Mouse (Mus musculus): ENCODE measurements around the gene Rgs5.

Gene Rgs5

DNA sequence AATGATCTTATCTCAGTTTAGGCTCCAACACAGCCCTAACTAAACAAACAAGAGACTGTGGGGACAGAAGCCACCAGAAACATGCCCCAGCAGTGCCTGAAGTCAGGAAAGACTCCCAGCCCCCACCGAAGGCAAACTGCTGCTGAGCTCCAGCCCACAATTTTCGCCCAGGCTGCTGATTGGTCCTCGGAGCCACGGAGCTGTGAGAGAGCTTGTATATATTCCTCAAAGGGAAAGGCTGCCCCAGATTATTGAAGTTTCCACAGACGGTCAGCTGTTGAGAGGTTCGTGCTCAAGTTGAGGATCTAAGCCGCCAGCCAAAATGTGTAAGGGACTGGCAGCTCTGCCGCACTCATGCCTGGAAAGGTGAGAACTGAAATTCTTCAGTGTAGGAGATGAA, at the start of gene Rgs5:
Rgs5 (plus strand) TSS at position 246 of the 400 bp plus-strand sequence.
- in situ Hi-C loops (cut with MboI, MseI): no loop called here

DNA sequence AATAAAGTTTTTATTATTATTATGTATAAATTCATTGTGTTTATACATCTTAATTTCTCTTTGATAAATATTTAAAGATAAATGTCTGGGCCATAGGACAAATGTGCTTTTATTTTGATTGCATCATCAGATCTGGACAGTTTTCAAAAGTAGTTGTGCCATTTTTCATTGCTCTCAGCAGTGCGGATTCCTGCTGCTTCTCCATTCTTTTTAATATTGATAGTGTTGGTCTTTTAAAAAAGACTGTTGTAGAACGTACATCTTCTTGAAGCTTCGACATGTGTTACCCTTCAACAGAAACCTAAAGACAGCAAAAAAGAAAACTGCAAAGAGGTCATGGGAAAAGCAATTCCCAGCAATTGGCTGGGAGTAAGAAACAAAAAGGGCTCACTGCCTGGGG, 49.1 kb upstream of the Rgs5 start:
- in situ Hi-C loops (cut with MboI, MseI): loop anchor here (10.0 kb wide), 2 partner anchors 239 to 691 kb away; no protein-coding TSS in a partner anchor

DNA sequence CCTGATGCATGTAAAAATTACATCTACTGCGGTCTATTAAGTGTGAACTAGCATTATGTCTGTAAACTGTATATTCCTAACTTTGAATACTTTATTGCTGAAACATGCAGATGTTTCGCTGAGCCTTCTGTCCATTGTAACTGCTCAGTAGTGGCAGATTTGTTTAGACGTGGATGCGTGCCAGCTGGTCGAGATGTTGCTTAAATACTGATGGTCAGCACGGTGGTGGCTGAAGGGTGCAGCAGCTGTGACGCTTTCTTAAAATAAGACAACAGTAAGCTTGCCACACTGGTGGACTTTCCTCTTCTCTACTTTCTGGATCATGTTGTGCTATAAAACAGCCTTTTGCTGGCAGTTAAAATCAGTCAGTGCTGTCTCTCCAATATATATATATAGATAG, 25.6 kb upstream of the Rgs5 start:
- in situ Hi-C loops (cut with MboI, MseI): no loop called here

DNA sequence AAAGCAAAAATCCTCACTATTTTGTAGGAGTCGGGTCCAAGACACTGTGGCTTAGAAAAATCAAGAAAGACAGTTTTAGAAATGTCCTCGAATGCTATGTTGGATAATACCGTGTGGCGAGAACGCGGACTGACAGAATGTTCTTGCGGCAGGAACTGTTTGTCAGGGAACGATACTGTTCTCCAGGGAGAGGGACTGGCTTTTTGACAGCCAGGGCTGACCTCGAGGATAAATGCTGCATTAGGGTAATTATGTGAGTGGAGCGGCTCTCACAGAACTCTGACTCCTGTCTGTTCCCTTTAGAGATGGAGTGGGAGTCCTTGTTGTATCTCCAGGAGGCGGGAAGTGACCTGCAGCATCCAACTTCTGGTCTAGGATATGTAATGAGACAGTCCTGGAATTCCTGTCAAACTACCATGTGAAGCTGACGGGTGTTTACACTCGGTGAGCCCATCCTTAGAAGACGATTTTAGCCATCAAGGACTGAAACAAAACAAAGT, 18.0 kb upstream of the Rgs5 start:
- in situ Hi-C loops (cut with MboI, MseI): no loop called here

DNA sequence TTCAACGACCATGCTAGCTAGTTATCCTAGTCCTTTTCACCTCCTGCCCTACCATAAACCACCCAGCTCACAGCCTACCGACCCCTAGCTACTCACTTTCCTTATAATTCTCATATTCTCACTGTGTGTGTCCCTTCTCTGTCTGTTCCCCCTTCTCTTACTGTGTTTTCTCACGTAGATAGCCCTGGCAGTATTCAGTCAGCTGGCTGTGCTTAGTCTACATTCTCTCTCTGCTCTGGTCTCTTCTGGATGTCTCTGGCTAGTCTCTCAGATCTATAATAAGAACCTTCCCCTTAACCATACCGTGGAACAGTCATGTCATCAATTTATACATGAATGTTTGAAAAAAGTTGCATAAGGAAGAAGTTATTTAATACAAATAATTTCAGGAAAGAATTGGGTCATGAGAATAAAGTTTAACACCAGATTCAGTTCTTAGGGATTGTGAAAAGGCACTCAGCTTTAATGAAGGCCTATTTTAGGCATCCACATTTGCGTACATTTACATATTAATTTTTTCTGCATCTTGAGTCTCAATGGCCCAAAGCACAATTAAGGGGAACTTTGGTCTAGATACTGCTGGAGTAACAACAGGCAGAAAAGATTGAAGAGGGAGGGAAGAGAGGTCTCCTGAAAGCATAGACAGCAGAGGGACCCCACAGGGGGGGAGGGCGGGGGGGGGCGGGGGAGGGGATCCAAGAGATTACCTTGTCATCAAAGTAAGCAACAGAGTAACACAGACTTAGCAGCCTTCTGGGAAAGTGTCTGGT, 10.2 kb upstream of the Rgs5 start:
- in situ Hi-C loops (cut with MboI, MseI): no loop called here

DNA sequence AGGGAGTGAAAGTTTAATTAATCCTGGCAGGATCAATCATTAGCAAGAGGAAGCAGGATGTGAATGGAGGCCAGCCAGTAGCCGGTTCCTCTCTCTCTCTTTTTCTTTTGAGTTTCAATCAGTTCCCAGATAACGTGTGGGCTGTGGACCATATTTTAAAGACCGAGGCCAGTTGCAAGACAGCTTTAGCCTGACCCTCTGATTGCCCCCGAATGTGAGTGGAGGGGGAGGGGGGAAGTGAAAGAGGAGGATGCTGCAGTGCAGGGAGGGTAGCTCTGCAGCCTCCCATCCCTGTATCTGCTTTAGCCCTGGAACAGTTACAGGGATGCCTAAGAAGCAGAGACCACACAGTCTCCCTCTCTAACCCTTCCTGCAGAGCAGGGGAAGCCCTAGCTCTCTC, 4.2 kb downstream of the Rgs5 start:
- in situ Hi-C loops (cut with MboI, MseI): no loop called here

DNA sequence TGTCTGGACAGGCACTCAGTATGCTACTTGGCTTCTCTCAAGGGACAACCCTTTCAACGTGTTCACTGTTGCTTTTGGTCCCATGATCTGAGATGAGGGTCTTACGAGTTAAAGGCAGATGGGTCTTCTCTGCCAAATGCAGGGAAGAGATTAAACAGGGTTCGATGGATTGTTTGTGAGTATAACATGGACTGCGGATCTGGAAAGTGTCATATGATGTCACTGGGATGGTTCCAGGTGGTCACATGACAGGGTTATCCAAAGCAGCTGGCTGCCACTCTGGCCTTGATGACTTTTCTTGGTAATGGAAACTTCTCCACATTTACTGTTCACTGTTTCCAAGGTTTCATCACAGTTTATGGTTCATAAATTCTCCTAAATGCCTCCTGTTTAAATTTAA, 12.0 kb downstream of the Rgs5 start:
- in situ Hi-C loops (cut with MboI, MseI): no loop called here

DNA sequence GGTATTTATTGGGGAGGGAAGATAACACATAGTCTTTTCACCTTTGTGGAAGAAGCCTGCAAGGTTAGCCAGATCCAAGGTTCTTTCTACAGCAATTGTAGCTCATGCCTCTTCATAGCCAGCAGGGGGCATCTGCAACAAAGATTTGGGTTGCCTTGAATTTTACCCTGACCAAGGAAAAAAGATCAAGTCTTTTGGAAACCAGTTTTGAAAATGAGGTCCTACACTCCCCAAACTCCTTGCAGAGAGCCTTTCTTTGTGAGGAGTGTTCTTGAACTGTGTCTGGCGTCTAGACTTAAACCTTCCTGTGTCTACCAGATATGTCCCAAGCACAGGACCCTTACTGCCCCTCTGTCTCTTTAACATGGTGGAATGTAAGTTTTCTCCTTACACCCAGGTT, 15.4 kb downstream of the Rgs5 start:
- in situ Hi-C loops (cut with MboI, MseI): loop anchor here (10.0 kb wide), 1 partner anchor 264 kb away; no protein-coding TSS in a partner anchor

DNA sequence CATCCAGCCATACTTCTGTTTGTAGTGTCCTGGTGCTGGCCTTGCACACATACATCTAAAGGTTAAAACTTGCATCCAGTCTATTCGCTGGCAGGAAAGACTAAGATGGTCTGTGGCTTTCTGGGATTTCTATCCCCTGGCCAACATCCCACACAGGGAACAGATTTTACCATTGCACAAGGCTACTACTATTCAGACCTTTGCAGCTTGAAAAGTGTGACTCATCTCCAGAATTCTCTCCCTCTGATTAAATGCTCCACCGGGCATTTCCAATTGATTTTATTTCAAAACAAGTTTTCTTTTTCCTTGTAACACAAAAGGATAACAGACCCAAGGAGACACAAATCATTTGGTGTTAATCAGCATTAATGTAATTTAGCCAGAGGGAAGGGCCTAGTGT, 16.5 kb downstream of the Rgs5 start:
- in situ Hi-C loops (cut with MboI, MseI): loop anchor here (10.0 kb wide), 1 partner anchor 263 kb away; no protein-coding TSS in a partner anchor

DNA sequence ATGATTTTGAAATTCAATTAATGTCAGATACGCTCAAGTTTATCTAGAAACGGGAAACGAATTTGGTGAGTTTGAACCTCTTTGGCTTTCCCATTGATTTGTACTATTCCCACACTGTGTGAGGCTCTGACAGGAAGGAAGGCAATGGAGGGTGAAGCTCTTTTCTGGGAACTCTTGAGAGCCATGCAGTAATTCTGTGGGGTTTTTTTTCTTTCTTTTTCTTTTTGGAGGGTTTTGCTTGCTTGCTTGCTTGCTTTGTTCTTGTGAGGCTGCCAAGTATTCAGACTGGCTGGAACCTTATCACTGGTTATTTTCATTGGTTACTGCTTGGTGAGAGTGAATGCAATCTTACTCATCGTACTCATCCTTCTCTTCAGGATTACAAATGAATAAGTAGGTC, 17.0 kb downstream of the Rgs5 start:
- in situ Hi-C loops (cut with MboI, MseI): loop anchor here (10.0 kb wide), 1 partner anchor 263 kb away; no protein-coding TSS in a partner anchor

DNA sequence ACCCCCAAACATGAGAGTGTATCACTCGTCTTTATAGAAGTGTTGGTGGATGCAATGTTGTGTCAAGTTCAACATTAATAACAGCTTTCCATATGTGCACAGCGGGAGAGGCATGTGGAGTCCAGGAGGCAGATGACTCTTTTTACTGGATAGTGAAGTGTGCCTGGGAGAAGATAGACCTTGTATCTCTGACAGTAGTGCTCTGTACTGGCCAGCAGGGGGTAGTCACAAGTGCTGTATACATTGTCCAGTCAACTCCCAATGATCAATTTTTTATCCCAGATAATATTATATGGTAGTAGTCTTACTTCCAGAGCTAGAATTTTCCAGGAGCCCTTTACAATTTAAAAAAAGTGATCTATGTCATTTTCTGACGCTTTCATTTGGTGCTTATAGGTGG, 18.8 kb downstream of the Rgs5 start:
- in situ Hi-C loops (cut with MboI, MseI): loop anchor here (10.0 kb wide), 1 partner anchor 261 kb away; no protein-coding TSS in a partner anchor

DNA sequence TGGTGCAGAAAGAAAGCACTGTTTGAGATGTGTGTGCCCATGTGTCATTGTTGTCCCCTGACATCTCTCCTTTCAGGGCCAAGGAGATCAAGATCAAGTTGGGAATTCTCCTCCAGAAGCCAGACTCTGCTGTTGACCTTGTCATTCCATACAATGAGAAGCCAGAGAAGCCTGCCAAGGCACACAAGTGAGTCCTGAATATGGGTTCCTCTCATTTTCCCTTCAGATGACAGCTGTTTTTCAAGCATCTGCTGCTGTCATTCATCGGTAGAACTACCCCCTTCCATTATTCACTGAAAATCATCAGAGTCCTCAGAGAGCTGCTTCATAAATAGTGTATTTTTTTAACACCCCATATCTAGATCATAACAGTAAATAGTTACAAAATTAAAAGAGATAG, 21.4 kb downstream of the Rgs5 start:
- in situ Hi-C loops (cut with MboI, MseI): loop anchor here (10.0 kb wide), 1 partner anchor 258 kb away; no protein-coding TSS in a partner anchor

DNA sequence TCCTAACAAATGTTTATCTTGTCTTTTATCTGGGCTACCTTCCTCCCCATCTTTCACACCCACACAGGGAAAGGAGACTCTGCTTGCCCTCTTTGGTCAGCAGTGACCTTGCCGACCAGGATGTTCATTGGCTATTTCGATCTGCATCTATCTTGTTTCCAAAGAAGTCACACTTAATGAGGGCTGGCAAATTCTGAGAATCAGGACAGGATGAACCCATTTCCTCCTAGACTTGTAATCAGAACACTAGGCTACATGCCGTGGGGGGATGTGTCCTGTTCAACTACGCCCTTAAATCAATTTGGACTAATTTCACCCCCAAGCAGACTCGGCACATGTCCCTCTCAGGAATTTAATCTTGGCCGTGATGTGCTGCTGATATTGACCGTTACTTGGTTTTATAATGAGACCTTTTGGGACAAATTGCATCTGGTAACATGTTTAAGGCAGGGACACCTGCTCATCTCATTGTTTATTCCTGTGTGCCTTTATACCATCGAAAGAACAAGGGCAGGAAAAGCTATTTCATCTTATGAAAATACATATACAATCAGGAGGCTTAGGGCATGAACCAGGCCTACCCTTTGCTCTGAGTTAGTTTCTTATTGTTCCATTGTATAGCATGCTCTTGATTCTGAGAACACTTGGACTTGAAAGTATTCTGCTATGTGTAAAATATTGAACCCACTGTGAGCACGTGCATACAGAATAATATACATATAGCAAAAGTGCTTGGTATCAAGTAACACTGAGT, 25.3 kb downstream of the Rgs5 start:
- in situ Hi-C loops (cut with MboI, MseI): no loop called here

DNA sequence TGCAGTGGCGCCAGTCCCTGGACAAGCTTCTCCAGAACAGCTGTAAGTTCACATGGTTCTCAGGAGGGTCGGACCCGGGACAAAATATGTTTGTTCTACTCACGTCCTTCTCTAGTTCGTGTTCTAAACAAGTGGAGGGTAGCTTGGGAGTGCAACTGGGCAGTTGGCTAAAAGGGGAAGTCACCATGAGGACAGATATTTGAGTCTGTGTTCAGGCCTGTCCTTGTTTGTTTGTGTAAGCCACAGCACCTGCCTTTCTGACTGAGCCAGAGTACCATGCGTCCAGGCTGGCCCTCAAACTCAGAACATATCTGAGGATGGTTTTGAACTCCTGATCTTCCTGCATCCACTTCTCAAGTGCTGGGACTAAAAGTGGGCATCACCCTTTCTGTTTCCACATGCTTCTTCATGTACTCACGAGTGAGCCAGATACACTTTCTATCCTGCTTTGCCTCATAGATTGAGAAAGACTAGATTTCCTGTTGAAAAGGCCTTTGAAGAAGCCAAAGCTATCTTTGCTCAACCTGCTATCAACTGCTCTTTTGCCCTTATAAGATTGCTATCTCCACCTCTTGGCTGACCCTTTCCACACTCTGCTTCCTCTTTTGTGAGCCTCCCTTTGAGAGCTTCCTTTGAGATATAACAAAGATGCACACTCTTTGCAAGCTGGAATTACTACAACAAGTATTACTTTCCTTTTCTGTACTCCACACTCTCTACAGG, 27.6 kb downstream of the Rgs5 start:
- in situ Hi-C loops (cut with MboI, MseI): no loop called here

DNA sequence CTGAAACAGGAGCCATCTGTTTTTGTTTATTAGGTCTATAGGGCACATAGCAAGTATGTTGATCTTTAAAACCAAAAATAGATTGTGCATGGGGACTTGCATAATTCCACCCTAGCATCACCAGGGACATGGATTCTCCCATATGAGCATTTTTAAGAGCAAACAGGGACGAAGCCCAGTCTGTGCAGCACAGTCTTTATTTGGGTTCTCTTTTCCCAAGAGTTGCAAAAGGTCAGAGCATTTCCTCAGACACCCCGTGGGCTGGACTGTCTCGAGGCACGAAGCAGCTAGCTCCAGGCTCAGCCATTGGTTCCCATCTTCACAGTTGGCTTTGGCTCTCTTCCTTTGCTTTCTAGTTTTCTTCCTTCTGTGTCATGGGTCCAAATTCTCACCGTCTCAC, 30.0 kb downstream of the Rgs5 start:
- in situ Hi-C loops (cut with MboI, MseI): no loop called here

DNA sequence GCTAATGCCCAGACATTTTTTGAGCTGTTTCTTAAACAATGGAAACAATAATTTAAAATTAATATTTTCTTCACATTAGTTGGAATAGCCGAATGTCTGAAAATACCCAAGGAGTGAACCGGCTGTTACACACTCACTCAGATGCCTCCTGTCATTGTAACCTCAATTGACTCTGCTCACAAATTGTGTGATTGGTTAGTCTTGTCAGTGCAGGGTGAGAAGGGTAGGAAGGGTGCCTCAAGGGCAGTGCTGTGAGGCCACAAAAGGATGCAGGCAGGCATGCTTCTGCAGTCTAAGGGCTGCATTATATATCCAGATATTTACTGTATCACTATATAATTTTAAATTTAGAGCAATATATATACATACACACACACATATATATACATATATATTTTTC, 37.7 kb downstream of the Rgs5 start:
- in situ Hi-C loops (cut with MboI, MseI): no loop called here

DNA sequence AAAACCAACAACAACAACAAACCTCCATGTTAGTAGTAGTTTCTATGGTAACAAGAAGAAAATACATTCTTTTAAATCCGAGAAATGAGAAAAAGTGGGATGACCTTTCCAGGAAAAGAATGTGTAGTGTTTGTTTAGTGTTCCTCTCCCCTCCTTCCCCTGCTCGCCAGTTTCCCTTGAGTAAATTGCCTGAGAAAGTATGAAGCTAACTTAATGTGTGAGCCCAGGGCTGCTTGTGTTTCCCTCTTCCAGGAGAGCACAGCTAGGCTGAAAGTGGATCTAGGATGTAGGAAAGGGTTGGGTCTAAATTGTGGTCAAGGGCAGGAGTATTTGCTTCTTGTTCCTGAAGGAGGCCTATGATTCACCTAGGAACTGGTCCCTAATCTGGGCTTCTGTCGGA, 38.2 kb downstream of the Rgs5 start:
- in situ Hi-C loops (cut with MboI, MseI): no loop called here

DNA sequence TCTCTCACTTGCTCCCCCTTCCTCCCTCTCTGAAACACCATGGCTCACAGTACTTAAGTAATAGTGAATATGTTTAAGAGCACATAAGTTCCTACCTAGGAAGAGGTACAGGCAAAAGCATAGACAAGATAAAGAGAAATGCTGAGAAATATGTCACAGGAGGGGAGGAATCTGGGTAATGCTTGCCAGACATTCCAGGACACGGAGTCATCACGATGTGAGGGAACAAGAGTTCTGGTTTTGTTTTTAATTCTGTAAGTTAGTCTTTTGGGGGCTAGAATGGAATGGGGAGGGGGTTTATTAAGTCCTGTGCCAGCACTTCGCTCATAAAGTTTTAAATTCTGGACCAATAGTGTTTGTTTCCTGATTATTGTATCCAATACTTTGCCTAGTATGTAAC, 40.1 kb downstream of the Rgs5 start:
- in situ Hi-C loops (cut with MboI, MseI): no loop called here

DNA sequence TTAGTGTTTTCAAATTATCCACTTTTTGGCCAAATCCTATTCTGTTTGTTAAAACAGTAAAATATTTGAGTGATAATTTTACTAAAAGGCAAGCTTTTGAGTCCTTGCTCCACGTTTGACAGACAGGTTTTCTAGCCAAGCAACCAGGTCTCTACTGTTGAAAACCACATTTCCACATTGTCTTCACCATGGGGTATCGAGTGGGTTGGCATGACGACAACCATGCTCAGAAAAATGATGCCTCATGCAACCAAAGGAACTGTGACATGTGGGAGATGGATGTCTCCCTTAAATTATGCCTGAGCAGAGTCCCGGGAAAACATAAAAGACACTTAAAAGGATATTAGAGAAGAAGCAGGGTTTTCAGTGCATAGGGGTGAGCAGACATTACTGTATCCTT, 41.9 kb downstream of the Rgs5 start:
- in situ Hi-C loops (cut with MboI, MseI): no loop called here

DNA sequence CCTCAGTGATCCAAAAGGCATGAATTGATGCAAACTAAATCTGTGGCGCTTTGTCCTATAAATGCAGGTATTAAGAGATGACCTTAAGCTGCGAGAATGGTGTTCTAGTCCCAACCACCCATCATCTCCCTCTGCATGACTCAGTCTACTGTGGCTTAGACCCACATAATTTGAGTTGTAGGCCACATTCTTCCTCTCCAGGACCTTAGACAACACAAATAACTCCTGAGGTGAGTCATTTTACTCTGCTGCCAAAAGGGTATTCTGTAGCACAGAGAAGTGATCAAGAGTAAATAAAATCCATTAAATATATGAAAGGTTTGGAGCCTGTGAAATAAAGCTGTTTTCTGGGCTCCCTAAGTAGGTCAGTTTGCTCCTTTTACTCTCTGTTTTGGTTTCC, 43.9 kb downstream of the Rgs5 start:
- in situ Hi-C loops (cut with MboI, MseI): no loop called here

DNA sequence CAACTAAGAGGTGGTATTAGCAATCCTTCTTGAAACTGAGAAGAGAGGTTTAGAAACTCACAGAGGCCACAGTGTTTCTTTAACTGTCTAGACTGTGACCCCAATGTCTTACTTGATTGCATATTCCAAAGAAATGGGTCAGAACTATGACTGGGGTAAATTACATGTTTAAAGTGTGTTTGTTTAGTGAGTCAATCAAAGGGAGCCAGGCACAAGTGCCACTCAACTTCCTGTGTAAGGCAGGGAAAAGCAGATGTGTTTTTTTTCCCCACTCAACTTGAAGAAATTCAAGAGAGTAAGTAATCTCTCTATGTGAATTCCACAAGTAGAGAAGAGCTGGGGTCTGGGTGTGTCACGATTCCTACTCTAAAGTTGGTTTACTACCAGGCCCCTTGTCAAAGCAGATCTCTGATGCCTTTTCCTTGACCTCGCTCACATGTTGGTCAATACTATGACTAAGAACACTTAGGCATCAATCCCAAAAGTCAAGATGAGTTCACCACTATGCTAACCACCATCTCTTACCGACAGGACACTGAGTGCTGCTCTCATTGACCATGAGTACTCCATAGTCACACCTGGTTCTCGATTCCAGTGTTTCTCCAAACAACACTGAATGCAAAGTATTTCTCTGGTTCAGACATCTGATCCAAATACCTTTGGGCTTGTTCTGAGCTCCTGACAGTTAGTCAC, 49.2 kb downstream of the Rgs5 start:
- in situ Hi-C loops (cut with MboI, MseI): no loop called here
